Mouse (Mus musculus): ENCODE data around the gene Taf13. TPM values are rescaled to one million over a fixed set of nuclear protein-coding genes. Genes with fewer than 3 reads are reported as not detected.

Taf13 gene
- 70.7 and 74.8 TPM in 2 replicates for polyA plus RNA-seq (2014; fragmentation: Nextera tagmentation; extraction: Ambion mirVana)

GRCm38 (mm10) chr3:108571443-108572294 lies at the start of gene Taf13:
TSS of gene Taf13 (plus strand) at chr3:108571698.
- DNase-seq (ENCODE audit: low spot score) = peak; percentile 98
- peaks cover 13% of the 10 kb centered on the region for H3K4me1 ChIP-seq (ENCODE audit: control insufficient read depth, insufficient read depth, low read length)
- H3K27ac ChIP-seq (ENCODE audit: low read depth, low read length) = peak within 1 kb of the TSS; percentile 57
- peak within 1 kb of the TSS; percentile 61 for H3K4me3 ChIP-seq (ENCODE audit: low read depth, low read length)
- peak within 1 kb of the TSS; percentile 77 for H3K4me2 ChIP-seq (ENCODE audit: low read depth)
- peak; percentile 95 for ATAC-seq (ENCODE audit: insufficient read depth, low FRiP score, low TSS enrichment)
- H3K27me3 ChIP-seq (ENCODE audit: control insufficient read depth, insufficient read depth, low read length) = no peaks in the 10 kb centered on the region
- H3K9ac ChIP-seq (ENCODE audit: low read length) = peak within 1 kb of the TSS; percentile 64
- no peaks in the 10 kb centered on the region for H3K9me3 ChIP-seq (ENCODE audit: control insufficient read depth, low read length)
- no peaks in the 10 kb centered on the region for H3K36me3 ChIP-seq (ENCODE audit: control insufficient read depth, insufficient read depth, low read length)
- WGBS = under 1% methylated on average over 42 of the region's 42 CpGs

GRCm38 (mm10) chr3:108523415-108523814 lies 48.1 kb upstream of the Taf13 start:
- 88% methylated on average over 4 of the region's 4 CpGs for WGBS
- Histone ChIP-seq H3K4me1 (ENCODE audit: control insufficient read depth, insufficient read depth, low read length) (no peaks in the 10 kb centered on the region), H3K27ac (ENCODE audit: low read depth, low read length) (no peak overlapping the region), H3K4me3 (ENCODE audit: low read depth, low read length) (no peak overlapping the region), H3K4me2 (ENCODE audit: low read depth) (no peak overlapping the region), H3K27me3 (ENCODE audit: control insufficient read depth, insufficient read depth, low read length) (no peaks in the 10 kb centered on the region), H3K9ac (ENCODE audit: low read length) (no peak overlapping the region), H3K9me3 (ENCODE audit: control insufficient read depth, low read length) (no peaks in the 10 kb centered on the region), H3K36me3 (ENCODE audit: control insufficient read depth, insufficient read depth, low read length) (no peaks in the 10 kb centered on the region)
- ATAC-seq (ENCODE audit: insufficient read depth, low FRiP score, low TSS enrichment) (no peak), DNase-seq (ENCODE audit: low spot score) (no peak)

- ATAC-seq (ENCODE audit: insufficient read depth, low FRiP score, low TSS enrichment) = no peak
- 93% methylated on average over 8 of the region's 8 CpGs for WGBS
These were observed 43.0 kb upstream of the Taf13 start for GRCm38 (mm10) chr3:108528489-108528888.

GRCm38 (mm10) chr3:108533114-108533885 lies 38.2 kb upstream of the Taf13 start:
- DNase-seq (ENCODE audit: low spot score) = no peak
- Histone ChIP-seq H3K27ac (ENCODE audit: low read depth, low read length) (no peak overlapping the region), H3K4me1 (ENCODE audit: control insufficient read depth, insufficient read depth, low read length) (no peaks in the 10 kb centered on the region), H3K27me3 (ENCODE audit: control insufficient read depth, insufficient read depth, low read length) (peaks cover 11% of the 10 kb centered on the region), H3K4me3 (ENCODE audit: low read depth, low read length) (no peak overlapping the region), H3K9me3 (ENCODE audit: control insufficient read depth, low read length) (no peaks in the 10 kb centered on the region), H3K4me2 (ENCODE audit: low read depth) (no peak overlapping the region), H3K9ac (ENCODE audit: low read length) (no peak overlapping the region), H3K36me3 (ENCODE audit: control insufficient read depth, insufficient read depth, low read length) (no peaks in the 10 kb centered on the region)
- ATAC-seq (ENCODE audit: insufficient read depth, low FRiP score, low TSS enrichment) = no peak
- WGBS = 81% methylated on average over 9 of the region's 9 CpGs

More at GRCm38 (mm10) chr3:108528489-108528888, 43.0 kb upstream of the Taf13 start:
- Histone ChIP-seq H3K27ac (ENCODE audit: low read depth, low read length) (no peak overlapping the region), H3K4me1 (ENCODE audit: control insufficient read depth, insufficient read depth, low read length) (no peaks in the 10 kb centered on the region), H3K4me2 (ENCODE audit: low read depth) (no peak overlapping the region), H3K4me3 (ENCODE audit: low read depth, low read length) (no peak overlapping the region), H3K36me3 (ENCODE audit: control insufficient read depth, insufficient read depth, low read length) (no peaks in the 10 kb centered on the region), H3K27me3 (ENCODE audit: control insufficient read depth, insufficient read depth, low read length) (no peaks in the 10 kb centered on the region), H3K9ac (ENCODE audit: low read length) (no peak overlapping the region), H3K9me3 (ENCODE audit: control insufficient read depth, low read length) (no peaks in the 10 kb centered on the region)
- no peak for DNase-seq (ENCODE audit: low spot score)

- no peak within 1 kb of the TSS for H3K4me2 ChIP-seq (ENCODE audit: low read depth)
- no peak within 1 kb of the TSS for H3K9ac ChIP-seq (ENCODE audit: low read length)
- H3K4me3 ChIP-seq (ENCODE audit: low read depth, low read length) = no peak within 1 kb of the TSS
- DNase-seq (ENCODE audit: low spot score) = no peak
- WGBS = 93% methylated on average over 6 of the region's 6 CpGs
- ATAC-seq (ENCODE audit: insufficient read depth, low FRiP score, low TSS enrichment) = no peak
- no peaks in the 10 kb centered on the region for H3K4me1 ChIP-seq (ENCODE audit: control insufficient read depth, insufficient read depth, low read length)
- no peaks in the 10 kb centered on the region for H3K9me3 ChIP-seq (ENCODE audit: control insufficient read depth, low read length)
- no peak within 1 kb of the TSS for H3K27ac ChIP-seq (ENCODE audit: low read depth, low read length)
- H3K27me3 ChIP-seq (ENCODE audit: control insufficient read depth, insufficient read depth, low read length) = peaks cover 11% of the 10 kb centered on the region
- no peaks in the 10 kb centered on the region for H3K36me3 ChIP-seq (ENCODE audit: control insufficient read depth, insufficient read depth, low read length)
These were observed 37.5 kb upstream of the Taf13 start, which contains the start of gene 1700013F07Rik for GRCm38 (mm10) chr3:108533951-108534350. TSS of gene 1700013F07Rik (plus strand) at chr3:108534150.

- Histone ChIP-seq H3K36me3 (ENCODE audit: control insufficient read depth, insufficient read depth, low read length) (no peaks in the 10 kb centered on the region), H3K4me3 (ENCODE audit: low read depth, low read length) (peak overlapping the region; percentile 41), H3K27ac (ENCODE audit: low read depth, low read length) (no peak overlapping the region), H3K4me1 (ENCODE audit: control insufficient read depth, insufficient read depth, low read length) (no peaks in the 10 kb centered on the region), H3K4me2 (ENCODE audit: low read depth) (peak overlapping the region; percentile 86), H3K9ac (ENCODE audit: low read length) (no peak overlapping the region; the same call in 1 of the 2 replicates), H3K9me3 (ENCODE audit: control insufficient read depth, low read length) (no peaks in the 10 kb centered on the region), H3K27me3 (ENCODE audit: control insufficient read depth, insufficient read depth, low read length) (peaks cover 11% of the 10 kb centered on the region)
- DNase-seq (ENCODE audit: low spot score) (no peak), ATAC-seq (ENCODE audit: insufficient read depth, low FRiP score, low TSS enrichment) (no peak)
- WGBS = 6% methylated on average over 15 of the region's 15 CpGs
These were observed 35.5 kb upstream of the Taf13 start for GRCm38 (mm10) chr3:108535896-108536516.

GRCm38 (mm10) chr3:108536517-108537260 lies 34.8 kb upstream of the Taf13 start, which contains the start of gene 5330417C22Rik:
TSS of gene 5330417C22Rik (minus strand) at chr3:108536536.
- H3K4me3 ChIP-seq (ENCODE audit: low read depth, low read length) = peak within 1 kb of the TSS; percentile 41
- no peaks in the 10 kb centered on the region for H3K9me3 ChIP-seq (ENCODE audit: control insufficient read depth, low read length)
- peaks cover 11% of the 10 kb centered on the region for H3K27me3 ChIP-seq (ENCODE audit: control insufficient read depth, insufficient read depth, low read length)
- no peaks in the 10 kb centered on the region for H3K4me1 ChIP-seq (ENCODE audit: control insufficient read depth, insufficient read depth, low read length)
- H3K36me3 ChIP-seq (ENCODE audit: control insufficient read depth, insufficient read depth, low read length) = no peaks in the 10 kb centered on the region
- ATAC-seq (ENCODE audit: insufficient read depth, low FRiP score, low TSS enrichment) (peak; percentile 80), DNase-seq (ENCODE audit: low spot score) (peak; percentile 68)
- no peak within 1 kb of the TSS for H3K27ac ChIP-seq (ENCODE audit: low read depth, low read length)
- H3K9ac ChIP-seq (ENCODE audit: low read length) = peak within 1 kb of the TSS; percentile 52
- peak within 1 kb of the TSS; percentile 86 for H3K4me2 ChIP-seq (ENCODE audit: low read depth)
- 2% methylated on average over 30 of the region's 35 CpGs for WGBS

- H3K4me1 ChIP-seq (ENCODE audit: control insufficient read depth, insufficient read depth, low read length) = no peaks in the 10 kb centered on the region
- peak overlapping the region; percentile 30 for H3K4me2 ChIP-seq (ENCODE audit: low read depth)
- H3K4me3 ChIP-seq (ENCODE audit: low read depth, low read length) = no peak overlapping the region
- H3K36me3 ChIP-seq (ENCODE audit: control insufficient read depth, insufficient read depth, low read length) = no peaks in the 10 kb centered on the region
- DNase-seq (ENCODE audit: low spot score) = peak; percentile 86
- H3K27ac ChIP-seq (ENCODE audit: low read depth, low read length) = no peak overlapping the region
- ATAC-seq (ENCODE audit: insufficient read depth, low FRiP score, low TSS enrichment) = peak; percentile 45; the same call in 1 of the 2 replicates
- no peaks in the 10 kb centered on the region for H3K9me3 ChIP-seq (ENCODE audit: control insufficient read depth, low read length)
- no peak overlapping the region for H3K9ac ChIP-seq (ENCODE audit: low read length)
- H3K27me3 ChIP-seq (ENCODE audit: control insufficient read depth, insufficient read depth, low read length) = peaks cover 11% of the 10 kb centered on the region
- WGBS = 8% methylated on average over 17 of the region's 17 CpGs
These were observed 34.2 kb upstream of the Taf13 start for GRCm38 (mm10) chr3:108537303-108537702.

Measured in neural tube, embryonic 11.5 days (tissue).